Mouse (Mus musculus) central nervous system, embryonic 14 days (tissue): ENCODE data around the gene Gm21394. TPM values are rescaled to one million over a fixed set of nuclear protein-coding genes. Genes with fewer than 3 reads are reported as not detected.

Experiments
- polyA plus RNA-seq: library from polyadenylated mRNA; depleted of rRNA; stranded (reverse); fragments of >200 nt; gene quantifications from 2 replicates; pipeline ENCODE4 v1.2.3, GENCODE M21; 2012; rRNA removed

Gm21394 gene
- not detected in 2 replicates for polyA plus RNA-seq

DNA sequence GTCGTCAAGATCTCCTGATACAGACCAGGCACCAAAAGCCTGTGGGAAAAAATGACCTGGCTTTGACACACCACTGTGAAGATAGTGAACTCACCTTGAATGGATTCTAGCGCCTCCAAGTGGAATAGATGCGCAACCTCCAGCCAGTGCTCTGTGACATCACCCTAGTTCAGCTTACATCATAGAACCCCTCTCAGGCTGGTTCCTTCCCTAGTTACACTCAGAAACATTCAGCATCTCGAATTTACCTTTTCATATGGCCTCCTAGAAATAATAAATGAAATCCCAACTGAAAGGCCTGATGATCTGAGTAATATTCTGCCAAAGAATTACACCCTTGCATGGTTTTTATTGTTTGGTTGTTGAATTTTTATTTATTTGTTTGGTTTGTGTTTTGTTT lies at the start of gene Gm21394:
TSS of gene Gm21394 (minus strand) at position 101 of the 400 bp plus-strand sequence.

Other genes with a start within 250 kb of the Gm21394 start
- not detected in 2 replicates for gene Gm21409, start 181.8 kb upstream of the Gm21394 start, polyA plus RNA-seq